Comparison of ENCODE assay signal across 8 mouse cellular contexts in the genomic region with DNA sequence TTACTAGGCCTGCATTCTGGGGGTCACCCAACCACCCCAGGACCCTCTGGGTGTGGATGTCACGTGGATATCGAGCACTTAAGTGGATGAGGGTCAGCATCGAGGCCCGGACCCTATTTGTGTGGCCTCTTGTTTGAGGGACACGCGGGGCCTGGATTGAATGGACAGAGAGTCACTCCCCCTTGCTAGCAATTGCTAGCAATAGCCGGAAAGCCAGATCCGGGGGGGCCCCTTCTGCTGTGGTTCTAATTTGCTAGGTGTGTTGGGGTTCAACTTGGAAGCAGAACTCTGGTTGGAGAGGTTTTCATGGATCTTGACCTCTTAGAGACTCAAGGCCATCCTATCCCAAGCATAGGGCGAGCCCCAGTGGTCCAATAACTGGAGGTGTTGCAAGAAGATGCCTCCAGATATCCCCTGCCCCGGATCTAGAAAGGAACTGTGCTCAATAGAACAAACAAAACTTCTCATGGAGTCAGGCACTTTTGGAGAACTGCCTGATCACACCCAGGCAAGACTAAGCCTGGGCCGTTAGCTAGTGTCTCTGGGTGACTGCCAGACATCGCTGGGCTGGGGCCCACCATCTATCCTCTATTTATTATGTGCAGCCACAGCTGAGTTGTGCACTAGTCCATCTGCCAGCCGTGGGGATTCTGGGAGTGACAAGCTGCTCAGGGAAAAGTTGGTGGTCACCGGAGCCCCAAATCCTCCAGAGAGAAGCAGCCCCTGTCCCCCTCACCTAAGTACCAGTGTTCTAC. TPM values are rescaled to one million over a fixed set of nuclear protein-coding genes. Genes with fewer than 3 reads are reported as not detected.
A peak's percentile ranks its signal among the peaks of the same experiment; 100 is the strongest.
DNase-seq lines count a peak whose midpoint lies in the region; ATAC-seq and TF ChIP-seq lines count a peak whose summit lies in the region.

No protein-coding gene starts in this region.

- intact Hi-C loops in heart, postnatal 36 days (cut with DNase I), result no loop called here

- no peaks in the 10 kb centered on the region for H3K27me3 ChIP-seq in E14TG2a.4 (ENCODE audit: insufficient read depth, low read length)
- H3K27me3 ChIP-seq in forebrain, embryonic 14.5 days (replicated peaks; ENCODE audit: control insufficient read depth, insufficient read depth, low read length), result no peaks in the 10 kb centered on the region
- no peaks in the 10 kb centered on the region for H3K27me3 ChIP-seq in lung, embryonic 14.5 days (ENCODE audit: insufficient read depth, low read length)

- no peaks in the 10 kb centered on the region for H3K9me3 ChIP-seq in E14TG2a.4 (ENCODE audit: low read length)
- H3K9me3 ChIP-seq in forebrain, embryonic 14.5 days (replicated peaks; ENCODE audit: control insufficient read depth, low read length), result no peaks in the 10 kb centered on the region
- H3K9me3 ChIP-seq in lung, embryonic 14.5 days (ENCODE audit: low read depth, low read length), result no peaks in the 10 kb centered on the region

- ATAC-seq in forebrain, embryonic 14.5 days, result peak; percentile 9; the same call in 1 of the 2 replicates
- ATAC-seq in lung, embryonic 14.5 days (ENCODE audit: insufficient read depth), result peak; percentile 38
- no peak for ATAC-seq in megakaryocyte progenitor cell, adult 5-6 weeks (replicated peaks; ENCODE audit: poor library complexity)

- peak; percentile 40 for DNase-seq in adrenal gland, postnatal 25 days
- DNase-seq in forebrain, embryonic 14.5 days (ENCODE audit: low spot score), result peak; percentile 89
- peak; percentile 68 to 73 for DNase-seq in heart, postnatal 36 days
- peak; percentile 76 to 79 for DNase-seq in layer of hippocampus, adult 8-10 months (ENCODE audit: low spot score in 2 of 2)
- DNase-seq in lung, embryonic 14.5 days, result peak; percentile 95
- peak; percentile 46 for DNase-seq in retina, postnatal 1 day

- peaks cover 81% of the 10 kb centered on the region for H3K4me1 ChIP-seq in E14TG2a.4 (replicated peaks; ENCODE audit: low read depth, low read length)
- H3K4me1 ChIP-seq in forebrain, embryonic 14.5 days (ENCODE audit: control insufficient read depth, insufficient read depth, low read length), result peaks cover 24% of the 10 kb centered on the region
- H3K4me1 ChIP-seq in lung, embryonic 14.5 days (ENCODE audit: insufficient read depth), result peaks cover 35% of the 10 kb centered on the region

- peak overlapping the region; percentile 100 for H3K27ac ChIP-seq in forebrain, embryonic 14.5 days (ENCODE audit: low read depth, low read length)
- H3K27ac ChIP-seq in lung, embryonic 14.5 days (ENCODE audit: low read depth), result peak overlapping the region; percentile 100

- peaks cover 32% of the 10 kb centered on the region for H3K36me3 ChIP-seq in E14TG2a.4 (ENCODE audit: insufficient read depth, low read length)
- peaks cover 34% of the 10 kb centered on the region for H3K36me3 ChIP-seq in forebrain, embryonic 14.5 days (ENCODE audit: control insufficient read depth, insufficient read depth, low read length)
- H3K36me3 ChIP-seq in lung, embryonic 14.5 days (ENCODE audit: insufficient read depth), result peaks cover 35% of the 10 kb centered on the region

- WGBS in forebrain, embryonic 14.5 days, result 20% methylated on average over 14 of the region's 14 CpGs
- 17% methylated on average over 14 of the region's 14 CpGs for WGBS in lung, embryonic 14.5 days

- TF ChIP-seq CTCF in E14TG2a.4 (conservative IDR thresholded peaks at IDR 0.05; ENCODE audit: low read length), result no peak
- TF ChIP-seq CTCF in lung, embryonic 14.5 days (IDR thresholded peaks at IDR 0.05; ENCODE audit: low read depth), result no peak

- peak overlapping the region; percentile 99 for H3K4me3 ChIP-seq in E14TG2a.4 (replicated peaks; ENCODE audit: low read length)
- peak overlapping the region; percentile 100 for H3K4me3 ChIP-seq in forebrain, embryonic 14.5 days (ENCODE audit: low read depth, low read length)
- peak overlapping the region; percentile 100 for H3K4me3 ChIP-seq in lung, embryonic 14.5 days (ENCODE audit: low read depth, low read length)

- H3K9ac ChIP-seq in forebrain, embryonic 14.5 days (ENCODE audit: low read length), result peak overlapping the region; percentile 76
- H3K9ac ChIP-seq in lung, embryonic 14.5 days, result peak overlapping the region; percentile 76

- peak overlapping the region; percentile 87 for H3K4me2 ChIP-seq in forebrain, embryonic 14.5 days (ENCODE audit: low read length)
- peak overlapping the region; percentile 91 for H3K4me2 ChIP-seq in lung, embryonic 14.5 days

RNA-seq across cellular contexts. Expression of a gene that starts 0.7 kb away (rescaled TPM):
- 2,846 and 3,181 TPM in 2 replicates for total RNA-seq in adrenal gland, postnatal 25 days (2021)
- polyA plus RNA-seq in forebrain, embryonic 14.5 days (2014; fragmentation: Nextera tagmentation; extraction: Ambion mirVana), result 18,122 and 18,216 TPM in 2 replicates
- 100 to 1,000 TPM; 707 to 812 TPM for total RNA-seq in heart, postnatal 36 days (2021)
- total RNA-seq in layer of hippocampus, adult 8-10 months (2022), result 1,000 to 10,000 TPM; 2,836 to 3,420 (median 3,105) TPM
- polyA plus RNA-seq in lung, embryonic 14.5 days (2014; fragmentation: Nextera tagmentation; extraction: Ambion mirVana), result 16,801 and 17,929 TPM in 2 replicates
- total RNA-seq in megakaryocyte progenitor cell, adult 5-6 weeks (2015), result 5,014 and 5,318 TPM in 2 replicates
- 3,372 and 3,558 TPM in 2 replicates for total RNA-seq in megakaryocyte progenitor cell, adult 5-6 weeks (2017)

RNA-seq across cellular contexts. Expression of a gene that starts 12.0 kb away (rescaled TPM):
- total RNA-seq in adrenal gland, postnatal 25 days (2021), result 14.5 and 19.8 TPM in 2 replicates
- polyA plus RNA-seq in forebrain, embryonic 14.5 days (2014; fragmentation: Nextera tagmentation; extraction: Ambion mirVana), result 14.5 and 20.8 TPM in 2 replicates
- 1 to 10 TPM; 5.3 to 6.5 TPM for total RNA-seq in heart, postnatal 36 days (2021)
- total RNA-seq in layer of hippocampus, adult 8-10 months (2022), result 10 to 100 TPM; 32.3 to 41.1 (median 33.8) TPM
- polyA plus RNA-seq in lung, embryonic 14.5 days (2014; fragmentation: Nextera tagmentation; extraction: Ambion mirVana), result 11.2 and 11.8 TPM in 2 replicates
- total RNA-seq in megakaryocyte progenitor cell, adult 5-6 weeks (2015), result 1.9 and 2.2 TPM in 2 replicates
- 2.4 and 2.6 TPM in 2 replicates for total RNA-seq in megakaryocyte progenitor cell, adult 5-6 weeks (2017)

RNA-seq across cellular contexts. Expression of a gene that starts 52.9 kb away (rescaled TPM):
- total RNA-seq in adrenal gland, postnatal 25 days (2021), result 36.1 and 51.3 TPM in 2 replicates
- 477 and 560 TPM in 2 replicates for polyA plus RNA-seq in forebrain, embryonic 14.5 days (2014; fragmentation: Nextera tagmentation; extraction: Ambion mirVana)
- total RNA-seq in heart, postnatal 36 days (2021), result 10 to 100 TPM; 26.5 to 37.6 TPM
- 100 to 1,000 TPM; 150 to 174 (median 163) TPM for total RNA-seq in layer of hippocampus, adult 8-10 months (2022)
- polyA plus RNA-seq in lung, embryonic 14.5 days (2014; fragmentation: Nextera tagmentation; extraction: Ambion mirVana), result 331 and 347 TPM in 2 replicates
- 0.20 TPM in 1 of 2 replicates, not detected in the other for total RNA-seq in megakaryocyte progenitor cell, adult 5-6 weeks (2015)
- total RNA-seq in megakaryocyte progenitor cell, adult 5-6 weeks (2017), result 0.10 TPM in 1 of 2 replicates, not detected in the other

Comparison
In these comparisons a context has a peak if more than half of its experiments do, and no peak if none do; other contexts are left out.
1. DNase-seq: peak in every context shown above with its lines; median percentile 95 in lung, embryonic 14.5 days; 89 in forebrain, embryonic 14.5 days; 78 in layer of hippocampus, adult 8-10 months; 70 in heart, postnatal 36 days; 46 in retina, postnatal 1 day; 40 in adrenal gland, postnatal 25 days.
2. RNA of a gene that starts 52.9 kb away (total RNA-seq): 150 to 174 TPM in layer of hippocampus, adult 8-10 months, 36.1 to 51.3 TPM in adrenal gland, postnatal 25 days and 26.5 to 37.6 TPM in heart, postnatal 36 days; 0.10 to 0.20 TPM in megakaryocyte progenitor cell, adult 5-6 weeks; every median in the first group is over 10 times any median in the second.
3. Peak in every context shown above with its lines, with median percentiles within 50 percentile points of each other: H3K4me3 ChIP-seq.